Mouse (Mus musculus) liver, adult 2 months (tissue): ENCODE measurements around the gene Pgap2. TPM values are rescaled to one million over a fixed set of nuclear protein-coding genes. Genes with fewer than 3 reads are reported as not detected.

Experiments used
- DNase-seq: peaks from one replicate; pipeline ENCODE4 v3.0.0-alpha.2; 2011; ENCODE audit warnings: low read depth, low spot score; ENCODE audit errors: extremely low read depth
- H3K27ac ChIP-seq: fragments of 200-500 bp; replicated peaks from 2 replicates; pipeline ENCODE4 v1.5.1; 2012; ENCODE audit warnings: low read depth, mild to moderate bottlenecking, control low read depth, inconsistent platforms, low read length; ENCODE audit not compliant: insufficient read depth
- H3K27me3 ChIP-seq: fragments of 200-500 bp; 2 replicates; pipeline ENCODE4 v1.6.1; 2012; ENCODE audit warnings: mild to moderate bottlenecking, moderate library complexity, low read length, inconsistent platforms; ENCODE audit not compliant: control insufficient read depth, insufficient read depth
- H3K36me3 ChIP-seq: fragments of 200-500 bp; 2 replicates; pipeline ENCODE4 v1.6.1; 2012; ENCODE audit warnings: low read length, inconsistent platforms; ENCODE audit not compliant: control insufficient read depth, insufficient read depth
- H3K4me1 ChIP-seq: fragments of 200-500 bp; 2 replicates; pipeline ENCODE4 v1.6.1; 2011; ENCODE audit warnings: low read length; ENCODE audit not compliant: control insufficient read depth, insufficient read depth
- H3K4me3 ChIP-seq: fragments of 200-500 bp; 2 replicates; pipeline ENCODE4 v1.5.1; 2011; ENCODE audit warnings: low read depth, mild to moderate bottlenecking, control low read depth, low read length, moderate library complexity; ENCODE audit not compliant: insufficient read depth
- H3K79me2 ChIP-seq: fragments of 200-500 bp; 2 replicates; pipeline ENCODE4 v1.6.1; 2012; ENCODE audit warnings: inconsistent platforms, mild to moderate bottlenecking, low read length, moderate library complexity; ENCODE audit not compliant: control insufficient read depth, insufficient read depth
- H3K9ac ChIP-seq: fragments of 200-500 bp; 2 replicates; pipeline ENCODE4 v1.6.1; 2012; ENCODE audit warnings: low read depth, mild to moderate bottlenecking, control low read depth, inconsistent platforms, low read length
- CTCF ChIP-seq: fragments of 200-500 bp; IDR thresholded peaks from 2 replicates; pipeline ENCODE4 v1.5.1; 2011; ENCODE audit warnings: low read depth, low read length, control low read depth
- POLR2A ChIP-seq: fragments of 200-500 bp; IDR thresholded peaks from 2 replicates; pipeline ENCODE4 v1.6.1; 2011; ENCODE audit warnings: low read length, control low read depth; ENCODE audit not compliant: insufficient read depth; ENCODE audit errors: extremely low read depth
- WGBS: fragments of 180-500 bp; shearing (Covaris S2); methylation state at CpG from one replicate; pipeline ENCODE4 v1.1.7; 2018; 5-methylcytosine and 5-hydroxymethylcytosine counted together
- polyA plus RNA-seq: library from polyadenylated mRNA; depleted of rRNA; stranded (reverse); fragments of >200 nt; gene quantifications from 2 replicates; pipeline ENCODE4 v1.2.3, GENCODE M21; 2012
- total RNA-seq: library from RNA; depleted of rRNA; stranded (reverse); fragments of >200 nt; gene quantifications from 2 replicates; pipeline ENCODE4 v1.2.3, GENCODE M21; 2014

The Pgap2 gene
- total and polyA plus RNA-seq, 2 experiments: 27.8 to 89.6 TPM

GRCm38 (mm10) chr7:102253631-102254030 is 43.6 kb downstream of the Pgap2 start:
- H3K4me3 ChIP-seq: no peak overlapping the region
- no peak overlapping the region for H3K27ac ChIP-seq

DNA sequence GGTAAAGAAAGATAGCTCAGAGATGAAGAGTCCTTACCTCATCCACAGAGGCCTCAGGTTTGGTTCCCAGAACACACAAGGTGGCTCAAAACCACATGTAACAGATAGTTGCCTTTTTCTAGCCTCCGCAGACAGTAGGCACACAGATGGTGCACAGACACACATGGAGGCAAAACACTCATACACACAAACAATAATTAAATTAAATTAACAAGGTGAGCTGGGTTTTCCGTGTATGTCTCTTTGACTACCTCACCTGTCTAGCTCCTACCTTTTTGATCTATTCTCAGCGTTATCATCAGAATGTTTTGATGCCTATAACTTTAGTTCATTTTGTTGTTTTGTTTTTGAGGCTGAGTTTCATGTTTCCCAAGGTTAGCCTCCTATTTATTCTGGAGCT is 45.9 kb downstream of the Pgap2 start, which contains the start of gene Rhog:
Gene Rhog, minus strand, starts transcription at position 101 of the 400 bp plus-strand sequence.
- no peak within 1 kb of the TSS for H3K4me3 ChIP-seq
- no peak within 1 kb of the TSS for H3K27ac ChIP-seq
- H3K79me2 ChIP-seq: no peaks in the 10 kb centered on the region
- no peaks in the 10 kb centered on the region for H3K27me3 ChIP-seq
- DNase-seq: no peak
- H3K9ac ChIP-seq: no peak within 1 kb of the TSS
- WGBS: 88% methylated on average over 3 of the region's 3 CpGs
- TF ChIP-seq POLR2A: no peak
- TF ChIP-seq CTCF: no peak
- no peaks in the 10 kb centered on the region for H3K36me3 ChIP-seq
- H3K4me1 ChIP-seq: peaks cover 1% of the 10 kb centered on the region; the same call in 1 of the 2 replicates

More at GRCm38 (mm10) chr7:102253631-102254030, 43.6 kb downstream of the Pgap2 start:
- WGBS: 93% methylated on average over 1 of the region's 1 CpGs
- DNase-seq: no peak
- Histone ChIP-seq H3K79me2 (peaks cover 13% of the 10 kb centered on the region; the same call in 1 of the 2 replicates), H3K9ac (no peak overlapping the region), H3K4me1 (peaks cover 5% of the 10 kb centered on the region; the same call in 1 of the 2 replicates), H3K27me3 (no peaks in the 10 kb centered on the region), H3K36me3 (no peaks in the 10 kb centered on the region)
- TF ChIP-seq CTCF (no peak), POLR2A (no peak)

DNA sequence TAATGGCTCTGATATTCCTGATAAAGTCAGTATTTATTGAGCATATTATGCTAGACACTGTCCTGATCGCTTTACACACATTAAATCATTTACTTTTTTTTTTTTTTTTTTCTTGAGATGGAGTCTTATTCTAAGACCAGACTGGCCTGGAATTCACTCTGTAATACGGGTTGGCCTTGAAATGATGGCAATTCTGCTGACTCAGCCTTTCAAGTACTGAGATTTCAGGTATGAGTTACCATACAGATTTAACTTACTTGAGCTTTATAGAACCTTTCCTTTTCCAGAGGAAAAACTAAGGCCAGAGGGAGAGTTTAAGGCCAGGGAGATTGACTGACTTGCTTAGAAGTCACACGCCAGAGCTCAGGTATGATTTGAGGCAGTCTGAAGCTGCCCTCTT is 46.6 kb downstream of the Pgap2 start:
- Histone ChIP-seq H3K27me3 (no peaks in the 10 kb centered on the region), H3K4me1 (peaks cover 1% of the 10 kb centered on the region; the same call in 1 of the 2 replicates), H3K4me3 (no peak overlapping the region), H3K9ac (no peak overlapping the region), H3K27ac (no peak overlapping the region), H3K79me2 (no peaks in the 10 kb centered on the region), H3K36me3 (no peaks in the 10 kb centered on the region)
- TF ChIP-seq CTCF (no peak), POLR2A (no peak)
- 91% methylated on average over 3 of the region's 3 CpGs for WGBS
- no peak for DNase-seq

GRCm38 (mm10) chr7:102258189-102258588 is 48.2 kb downstream of the Pgap2 start:
- TF ChIP-seq POLR2A (no peak), CTCF (peak; percentile 30; the same call in 1 of the 2 replicates)
- Histone ChIP-seq H3K4me1 (peaks cover 1% of the 10 kb centered on the region; the same call in 1 of the 2 replicates), H3K27me3 (no peaks in the 10 kb centered on the region), H3K9ac (no peak overlapping the region), H3K36me3 (no peaks in the 10 kb centered on the region), H3K4me3 (no peak overlapping the region), H3K79me2 (no peaks in the 10 kb centered on the region), H3K27ac (no peak overlapping the region)
- WGBS: 22% methylated on average over 4 of the region's 4 CpGs
- DNase-seq: peak; percentile 56

GRCm38 (mm10) chr7:102258753-102259152 is 48.7 kb downstream of the Pgap2 start:
- H3K4me1 ChIP-seq: peaks cover 1% of the 10 kb centered on the region; the same call in 1 of the 2 replicates
- DNase-seq: no peak
- H3K36me3 ChIP-seq: no peaks in the 10 kb centered on the region
- no peak overlapping the region for H3K9ac ChIP-seq
- no peaks in the 10 kb centered on the region for H3K27me3 ChIP-seq
- TF ChIP-seq CTCF: no peak
- TF ChIP-seq POLR2A: no peak
- 89% methylated on average over 3 of the region's 3 CpGs for WGBS
- no peaks in the 10 kb centered on the region for H3K79me2 ChIP-seq
- no peak overlapping the region for H3K4me3 ChIP-seq
- no peak overlapping the region for H3K27ac ChIP-seq

GRCm38 (mm10) chr7:102259716-102260479 is 49.9 kb downstream of the Pgap2 start:
- TF ChIP-seq POLR2A (no peak), CTCF (no peak)
- no peaks in the 10 kb centered on the region for H3K27me3 ChIP-seq
- no peak overlapping the region for H3K4me3 ChIP-seq
- H3K36me3 ChIP-seq: no peaks in the 10 kb centered on the region
- no peak overlapping the region for H3K27ac ChIP-seq
- H3K4me1 ChIP-seq: peaks cover 1% of the 10 kb centered on the region; the same call in 1 of the 2 replicates
- 84% methylated on average over 10 of the region's 10 CpGs for WGBS
- H3K79me2 ChIP-seq: no peaks in the 10 kb centered on the region
- DNase-seq: no peak
- H3K9ac ChIP-seq: no peak overlapping the region
